Mouse (Mus musculus) testis, adult 10 weeks (tissue): ENCODE measurements around the gene Nedd1. TPM values are rescaled to one million over a fixed set of nuclear protein-coding genes. Genes with fewer than 3 reads are reported as not detected.

Experiments
- polyA plus RNA-seq: library from polyadenylated mRNA; stranded (reverse); fragments of 350-450 nt; fragmentation: Illumina TruSeq; extraction: RNeasy Lipid Tissue Mini Kit (QIAGEN cat#74804); gene quantifications from one replicate; pipeline ENCODE4 v1.2.3, GENCODE M21; 2014; ENCODE audit warnings: low read depth, low replicate concordance

Gene Nedd1
- 46.9 TPM for polyA plus RNA-seq

GRCm38 (mm10) chr10:92721771-92722619, at the start of gene Nedd1:
Gene Nedd1 (minus strand): TSS chr10:92722420.

